Mouse (Mus musculus) right cerebral cortex, adult 18-20 months (tissue): ENCODE results near the gene Cbarp.

Experiments used
- DNase-seq: peaks from one replicate; pipeline ENCODE4 v3.0.0; 2022; ENCODE audit warnings: mixed read lengths

Cbarp gene

GRCm38 (mm10) chr10:80141786-80142529 is 1.3 kb upstream of the Cbarp start:
- peak; percentile 97 for DNase-seq

- DNase-seq: peak; percentile 99
Measured at GRCm38 (mm10) chr10:80141243-80141642, 608 bp upstream of the Cbarp start.

- DNase-seq: no peak
Measured at GRCm38 (mm10) chr10:80139975-80140665, 515 bp downstream of the Cbarp start.

- no peak for DNase-seq
Measured at GRCm38 (mm10) chr10:80139439-80139775, 1.2 kb downstream of the Cbarp start.

GRCm38 (mm10) chr10:80138553-80139438 is 1.8 kb downstream of the Cbarp start, which contains the start of gene Atp5d:
Gene Atp5d, plus strand, starts transcription at chr10:80138632.
- DNase-seq: peak; percentile 83

GRCm38 (mm10) chr10:80137626-80138552 is 2.7 kb downstream of the Cbarp start:
- no peak for DNase-seq

- DNase-seq: peak; percentile 74
Measured at GRCm38 (mm10) chr10:80136952-80137625, 3.5 kb downstream of the Cbarp start.

- DNase-seq: no peak
Measured at GRCm38 (mm10) chr10:80136179-80136951, 4.3 kb downstream of the Cbarp start.

GRCm38 (mm10) chr10:80135641-80136040 is 5.0 kb downstream of the Cbarp start:
- DNase-seq: no peak

- no peak for DNase-seq
Measured at GRCm38 (mm10) chr10:80135161-80135560, 5.5 kb downstream of the Cbarp start.

- DNase-seq: no peak
Measured at GRCm38 (mm10) chr10:80134421-80134820, 6.2 kb downstream of the Cbarp start.

- no peak for DNase-seq
Measured at GRCm38 (mm10) chr10:80133226-80133849, 7.3 kb downstream of the Cbarp start.

GRCm38 (mm10) chr10:80131952-80132350 is 8.7 kb downstream of the Cbarp start:
- DNase-seq: no peak

GRCm38 (mm10) chr10:80131316-80131951 is 9.2 kb downstream of the Cbarp start:
- no peak for DNase-seq

GRCm38 (mm10) chr10:80130403-80131031 is 10.1 kb downstream of the Cbarp start:
- no peak for DNase-seq

- DNase-seq: no peak
Measured at GRCm38 (mm10) chr10:80129846-80130245, 10.8 kb downstream of the Cbarp start.

GRCm38 (mm10) chr10:80127920-80128319 is 12.7 kb downstream of the Cbarp start:
- DNase-seq: no peak

GRCm38 (mm10) chr10:80123932-80124562 is 16.6 kb downstream of the Cbarp start:
- no peak for DNase-seq

- DNase-seq: no peak
Measured at GRCm38 (mm10) chr10:80121639-80122038, 19.0 kb downstream of the Cbarp start.
